Mouse (Mus musculus) bone marrow, adult 2 months (tissue): ENCODE data around the gene Lsm6.

Experiments
- CTCF ChIP-seq: fragments of 200-500 bp; IDR thresholded peaks from 2 replicates; pipeline ENCODE4 v1.5.1; 2011; ENCODE audit warnings: low read length, control low read depth; ENCODE audit not compliant: control insufficient read depth, insufficient read depth
- POLR2A ChIP-seq: fragments of 200-500 bp; IDR thresholded peaks from 2 replicates; pipeline ENCODE4 v1.6.1; 2011; ENCODE audit warnings: low read depth, mild to moderate bottlenecking, control low read depth, low read length, borderline replicate concordance; ENCODE audit not compliant: control insufficient read depth

- TF ChIP-seq CTCF (no peak), POLR2A (no peak)
Observed at GRCm38 (mm10) chr8:78863001-78863400, 42.1 kb upstream of the Lsm6 start.
